Mouse (Mus musculus): Measurements from ENCODE around the gene Scgb2b27. TPM values are rescaled to one million over a fixed set of nuclear protein-coding genes. Genes with fewer than 3 reads are reported as not detected.

Gene Scgb2b27
- not detected in 2 replicates for polyA plus RNA-seq (2015; fragmentation: Nextera tagmentation; extraction: Ambion mirVana)

GRCm38 (mm10) chr7:34013842-34014241, at the start of gene Scgb2b27:
Scgb2b27 (minus strand) TSS chr7:34013942.

GRCm38 (mm10) chr7:34021183-34021582, 7.4 kb upstream of the Scgb2b27 start, which contains the start of gene Scgb1b27:
Scgb1b27 (plus strand) TSS chr7:34021483.

Other genes with a start within 250 kb of the Scgb2b27 start
- gene Scgb2b26, start 68.9 kb downstream of the Scgb2b27 start, polyA plus RNA-seq (2015; fragmentation: Nextera tagmentation; extraction: Ambion mirVana), result not detected in 2 replicates
- not detected in 2 replicates for gene Scgb1b27, start 7.5 kb upstream of the Scgb2b27 start, polyA plus RNA-seq (2015; fragmentation: Nextera tagmentation; extraction: Ambion mirVana)
- gene Scgb1b30, start 81.5 kb upstream of the Scgb2b27 start, polyA plus RNA-seq (2015; fragmentation: Nextera tagmentation; extraction: Ambion mirVana), result not detected in 2 replicates
- 1.5 and 2.4 TPM in 2 replicates for gene Wtip, start 119.3 kb upstream of the Scgb2b27 start, polyA plus RNA-seq (2015; fragmentation: Nextera tagmentation; extraction: Ambion mirVana)
- gene Uba2, start 155.7 kb upstream of the Scgb2b27 start, polyA plus RNA-seq (2015; fragmentation: Nextera tagmentation; extraction: Ambion mirVana), result 115 and 117 TPM in 2 replicates
- 23.1 and 30.8 TPM in 2 replicates for gene Pdcd2l, start 182.7 kb upstream of the Scgb2b27 start, polyA plus RNA-seq (2015; fragmentation: Nextera tagmentation; extraction: Ambion mirVana)
- gene Gpi1, start 216.4 kb upstream of the Scgb2b27 start, polyA plus RNA-seq (2015; fragmentation: Nextera tagmentation; extraction: Ambion mirVana), result 145 and 176 TPM in 2 replicates
- gene Gm6096, start 237.1 kb upstream of the Scgb2b27 start, polyA plus RNA-seq (2015; fragmentation: Nextera tagmentation; extraction: Ambion mirVana), result not detected in 2 replicates

All from spleen, postnatal 0 days (tissue).